Mouse (Mus musculus): Measurements from ENCODE around the gene Noct. TPM values are rescaled to one million over a fixed set of nuclear protein-coding genes. Genes with fewer than 3 reads are reported as not detected.

The Noct gene
- polyA plus RNA-seq, 1 experiment from 2014 or later: 8.3 TPM

GRCm38 (mm10) chr3:51200894-51201293 is 23.4 kb upstream of the Noct start:
- H3K9me3 ChIP-seq (ENCODE audit: control insufficient read depth, low read depth, low read length): no peaks in the 10 kb centered on the region
- no peak overlapping the region for H3K4me2 ChIP-seq (replicated peaks; ENCODE audit: low read depth, low read length)
- no peaks in the 10 kb centered on the region for H3K27me3 ChIP-seq (ENCODE audit: control insufficient read depth, insufficient read depth, low read length)
- ATAC-seq (ENCODE audit: insufficient number of reproducible peaks, insufficient read depth, low FRiP score, low read depth): peak; percentile 39; the same call in 1 of the 2 replicates
- no peak overlapping the region for H3K4me3 ChIP-seq (ENCODE audit: low read depth, low read length)
- no peaks in the 10 kb centered on the region for H3K4me1 ChIP-seq (ENCODE audit: control insufficient read depth, insufficient read depth, low read length)
- WGBS: 77% methylated on average over 7 of the region's 7 CpGs
- H3K27ac ChIP-seq (ENCODE audit: low read length): no peak overlapping the region
- no peak overlapping the region for H3K9ac ChIP-seq (replicated peaks; ENCODE audit: low read depth, low read length)
- no peaks in the 10 kb centered on the region for H3K36me3 ChIP-seq (ENCODE audit: control insufficient read depth, insufficient read depth, low read length)

GRCm38 (mm10) chr3:51201986-51202385 is 22.3 kb upstream of the Noct start:
- no peaks in the 10 kb centered on the region for H3K27me3 ChIP-seq (ENCODE audit: control insufficient read depth, insufficient read depth, low read length)
- no peak overlapping the region for H3K9ac ChIP-seq (replicated peaks; ENCODE audit: low read depth, low read length)
- no peak overlapping the region for H3K4me3 ChIP-seq (ENCODE audit: low read depth, low read length)
- no peaks in the 10 kb centered on the region for H3K36me3 ChIP-seq (ENCODE audit: control insufficient read depth, insufficient read depth, low read length)
- H3K9me3 ChIP-seq (ENCODE audit: control insufficient read depth, low read depth, low read length): no peaks in the 10 kb centered on the region
- no peak overlapping the region for H3K27ac ChIP-seq (ENCODE audit: low read length)
- no peak for ATAC-seq (ENCODE audit: insufficient number of reproducible peaks, insufficient read depth, low FRiP score, low read depth)
- H3K4me2 ChIP-seq (replicated peaks; ENCODE audit: low read depth, low read length): no peak overlapping the region
- WGBS: 79% methylated on average over 9 of the region's 9 CpGs
- no peaks in the 10 kb centered on the region for H3K4me1 ChIP-seq (ENCODE audit: control insufficient read depth, insufficient read depth, low read length)

GRCm38 (mm10) chr3:51202491-51202987 is 21.7 kb upstream of the Noct start:
- ATAC-seq (ENCODE audit: insufficient number of reproducible peaks, insufficient read depth, low FRiP score, low read depth): no peak

GRCm38 (mm10) chr3:51203906-51204305 is 20.3 kb upstream of the Noct start:
- H3K27ac ChIP-seq (ENCODE audit: low read length): no peak overlapping the region
- no peaks in the 10 kb centered on the region for H3K4me1 ChIP-seq (ENCODE audit: control insufficient read depth, insufficient read depth, low read length)
- H3K4me2 ChIP-seq (replicated peaks; ENCODE audit: low read depth, low read length): no peak overlapping the region
- no peaks in the 10 kb centered on the region for H3K9me3 ChIP-seq (ENCODE audit: control insufficient read depth, low read depth, low read length)
- no peak overlapping the region for H3K4me3 ChIP-seq (ENCODE audit: low read depth, low read length)
- H3K36me3 ChIP-seq (ENCODE audit: control insufficient read depth, insufficient read depth, low read length): no peaks in the 10 kb centered on the region
- H3K9ac ChIP-seq (replicated peaks; ENCODE audit: low read depth, low read length): no peak overlapping the region
- no peaks in the 10 kb centered on the region for H3K27me3 ChIP-seq (ENCODE audit: control insufficient read depth, insufficient read depth, low read length)
- 85% methylated on average over 6 of the region's 6 CpGs for WGBS
- ATAC-seq (ENCODE audit: insufficient number of reproducible peaks, insufficient read depth, low FRiP score, low read depth): no peak

More at GRCm38 (mm10) chr3:51202491-51202987, 21.7 kb upstream of the Noct start:
- no peaks in the 10 kb centered on the region for H3K36me3 ChIP-seq (ENCODE audit: control insufficient read depth, insufficient read depth, low read length)
- no peaks in the 10 kb centered on the region for H3K27me3 ChIP-seq (ENCODE audit: control insufficient read depth, insufficient read depth, low read length)
- no peaks in the 10 kb centered on the region for H3K9me3 ChIP-seq (ENCODE audit: control insufficient read depth, low read depth, low read length)
- WGBS: 84% methylated on average over 8 of the region's 8 CpGs
- H3K9ac ChIP-seq (replicated peaks; ENCODE audit: low read depth, low read length): no peak overlapping the region
- H3K27ac ChIP-seq (ENCODE audit: low read length): no peak overlapping the region
- no peaks in the 10 kb centered on the region for H3K4me1 ChIP-seq (ENCODE audit: control insufficient read depth, insufficient read depth, low read length)
- no peak overlapping the region for H3K4me2 ChIP-seq (replicated peaks; ENCODE audit: low read depth, low read length)
- H3K4me3 ChIP-seq (ENCODE audit: low read depth, low read length): no peak overlapping the region

GRCm38 (mm10) chr3:51204441-51204840 is 19.8 kb upstream of the Noct start:
- Histone ChIP-seq H3K27me3 (ENCODE audit: control insufficient read depth, insufficient read depth, low read length) (no peaks in the 10 kb centered on the region), H3K9ac (replicated peaks; ENCODE audit: low read depth, low read length) (no peak overlapping the region), H3K4me2 (replicated peaks; ENCODE audit: low read depth, low read length) (no peak overlapping the region), H3K4me3 (ENCODE audit: low read depth, low read length) (no peak overlapping the region), H3K36me3 (ENCODE audit: control insufficient read depth, insufficient read depth, low read length) (no peaks in the 10 kb centered on the region), H3K4me1 (ENCODE audit: control insufficient read depth, insufficient read depth, low read length) (no peaks in the 10 kb centered on the region), H3K9me3 (ENCODE audit: control insufficient read depth, low read depth, low read length) (no peaks in the 10 kb centered on the region), H3K27ac (ENCODE audit: low read length) (no peak overlapping the region)
- no peak for ATAC-seq (ENCODE audit: insufficient number of reproducible peaks, insufficient read depth, low FRiP score, low read depth)
- 88% methylated on average over 5 of the region's 5 CpGs for WGBS

GRCm38 (mm10) chr3:51204897-51205296 is 19.4 kb upstream of the Noct start:
- Histone ChIP-seq H3K36me3 (ENCODE audit: control insufficient read depth, insufficient read depth, low read length) (no peaks in the 10 kb centered on the region), H3K4me3 (ENCODE audit: low read depth, low read length) (no peak overlapping the region), H3K9me3 (ENCODE audit: control insufficient read depth, low read depth, low read length) (no peaks in the 10 kb centered on the region), H3K27me3 (ENCODE audit: control insufficient read depth, insufficient read depth, low read length) (no peaks in the 10 kb centered on the region), H3K4me1 (ENCODE audit: control insufficient read depth, insufficient read depth, low read length) (no peaks in the 10 kb centered on the region), H3K9ac (replicated peaks; ENCODE audit: low read depth, low read length) (no peak overlapping the region), H3K27ac (ENCODE audit: low read length) (no peak overlapping the region), H3K4me2 (replicated peaks; ENCODE audit: low read depth, low read length) (no peak overlapping the region)
- ATAC-seq (ENCODE audit: insufficient number of reproducible peaks, insufficient read depth, low FRiP score, low read depth): no peak
- WGBS: 90% methylated on average over 14 of the region's 14 CpGs

- Histone ChIP-seq H3K9ac (replicated peaks; ENCODE audit: low read depth, low read length) (no peak overlapping the region), H3K27ac (ENCODE audit: low read length) (no peak overlapping the region), H3K4me1 (ENCODE audit: control insufficient read depth, insufficient read depth, low read length) (no peaks in the 10 kb centered on the region), H3K4me3 (ENCODE audit: low read depth, low read length) (no peak overlapping the region), H3K36me3 (ENCODE audit: control insufficient read depth, insufficient read depth, low read length) (no peaks in the 10 kb centered on the region), H3K9me3 (ENCODE audit: control insufficient read depth, low read depth, low read length) (no peaks in the 10 kb centered on the region), H3K4me2 (replicated peaks; ENCODE audit: low read depth, low read length) (no peak overlapping the region), H3K27me3 (ENCODE audit: control insufficient read depth, insufficient read depth, low read length) (no peaks in the 10 kb centered on the region)
- WGBS: 63% methylated on average over 7 of the region's 7 CpGs
- no peak for ATAC-seq (ENCODE audit: insufficient number of reproducible peaks, insufficient read depth, low FRiP score, low read depth)
These were observed 17.7 kb upstream of the Noct start for GRCm38 (mm10) chr3:51206521-51206920.

- Histone ChIP-seq H3K4me2 (replicated peaks; ENCODE audit: low read depth, low read length) (no peak overlapping the region), H3K4me3 (ENCODE audit: low read depth, low read length) (no peak overlapping the region), H3K9me3 (ENCODE audit: control insufficient read depth, low read depth, low read length) (no peaks in the 10 kb centered on the region), H3K9ac (replicated peaks; ENCODE audit: low read depth, low read length) (no peak overlapping the region), H3K36me3 (ENCODE audit: control insufficient read depth, insufficient read depth, low read length) (no peaks in the 10 kb centered on the region), H3K27me3 (ENCODE audit: control insufficient read depth, insufficient read depth, low read length) (no peaks in the 10 kb centered on the region), H3K27ac (ENCODE audit: low read length) (no peak overlapping the region), H3K4me1 (ENCODE audit: control insufficient read depth, insufficient read depth, low read length) (no peaks in the 10 kb centered on the region)
- ATAC-seq (ENCODE audit: insufficient number of reproducible peaks, insufficient read depth, low FRiP score, low read depth): no peak
- WGBS: 70% methylated on average over 5 of the region's 5 CpGs
These were observed 15.6 kb upstream of the Noct start for GRCm38 (mm10) chr3:51208633-51209032.
